Mouse (Mus musculus) layer of hippocampus, adult 11-12 months (tissue): Measurements from ENCODE around the gene Olfr1412.
A peak's percentile ranks its signal among the peaks of the same experiment; 100 is the strongest.

Experiments used
- DNase-seq: peaks from one replicate; pipeline ENCODE4 v3.0.0; 2022; ENCODE audit warnings: low spot score

The Olfr1412 gene

GRCm38 (mm10) chr1:92585479-92585878 is at the start of gene Olfr1412:
Olfr1412 (plus strand) TSS chr1:92585779.
- DNase-seq = no peak

GRCm38 (mm10) chr1:92536972-92537371 is 48.6 kb upstream of the Olfr1412 start:
- DNase-seq = no peak

DNA sequence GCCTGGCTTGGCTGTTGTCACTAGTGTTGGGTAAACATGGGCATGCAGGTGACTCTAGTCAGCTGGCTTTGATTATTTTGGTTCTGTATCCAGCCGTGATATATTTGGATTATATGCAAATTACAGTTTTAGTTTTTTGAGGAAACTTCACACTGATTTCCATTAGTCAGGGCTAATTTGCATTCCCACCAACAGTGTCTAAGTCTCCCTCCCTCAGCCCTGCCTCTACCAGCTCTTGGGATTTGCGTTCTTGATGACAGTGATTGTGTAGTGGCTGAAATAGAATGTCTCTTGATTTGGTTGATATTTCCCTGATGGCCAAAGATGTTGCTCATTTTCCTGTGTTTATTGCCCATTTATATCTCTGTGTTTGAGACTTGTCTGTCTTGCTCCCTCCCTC is 46.5 kb upstream of the Olfr1412 start:
- no peak for DNase-seq

DNA sequence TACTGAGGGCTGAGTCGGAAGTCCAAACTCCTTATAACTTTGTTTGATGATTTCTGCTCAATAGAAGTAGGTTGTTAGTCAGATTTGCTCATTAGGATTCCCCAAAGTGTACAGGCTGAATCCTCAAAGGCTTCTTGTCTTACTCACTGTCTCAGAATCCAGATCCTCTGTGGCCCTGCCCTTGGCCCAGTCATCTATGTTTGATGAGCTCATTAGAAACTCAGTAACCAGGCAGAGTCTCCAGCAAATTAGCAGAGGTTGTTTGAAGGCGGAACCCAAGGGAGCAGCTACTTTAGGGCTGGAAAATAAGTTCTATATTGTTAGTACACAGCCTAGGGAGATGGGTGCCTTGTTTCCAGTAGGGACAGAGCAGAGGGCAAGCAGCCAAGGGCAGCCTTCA is 39.6 kb upstream of the Olfr1412 start:
- no peak for DNase-seq

DNA sequence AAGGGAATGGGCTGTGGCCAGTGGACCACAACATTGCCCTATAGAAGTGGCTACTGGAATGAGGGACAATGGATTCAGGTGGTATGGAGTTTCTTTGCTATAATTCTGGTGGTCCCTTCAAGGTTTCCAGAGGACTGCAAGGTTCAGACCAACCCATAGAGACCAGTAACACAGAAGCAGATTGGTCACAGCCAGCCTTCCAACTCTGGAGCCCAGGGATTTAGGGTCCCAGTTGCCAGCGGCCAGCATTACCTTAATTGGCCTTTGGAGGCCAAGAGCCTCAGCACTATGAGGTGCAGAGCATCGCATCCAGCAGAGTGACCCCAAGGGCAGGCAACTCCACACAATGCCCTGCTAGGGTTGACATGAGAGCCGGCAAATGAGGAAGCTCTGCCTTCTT is 14.6 kb upstream of the Olfr1412 start, which contains the start of gene Olfr1413:
Gene Olfr1413 (plus strand): TSS at position 301 of the 400 bp plus-strand sequence.
- DNase-seq = no peak

DNA sequence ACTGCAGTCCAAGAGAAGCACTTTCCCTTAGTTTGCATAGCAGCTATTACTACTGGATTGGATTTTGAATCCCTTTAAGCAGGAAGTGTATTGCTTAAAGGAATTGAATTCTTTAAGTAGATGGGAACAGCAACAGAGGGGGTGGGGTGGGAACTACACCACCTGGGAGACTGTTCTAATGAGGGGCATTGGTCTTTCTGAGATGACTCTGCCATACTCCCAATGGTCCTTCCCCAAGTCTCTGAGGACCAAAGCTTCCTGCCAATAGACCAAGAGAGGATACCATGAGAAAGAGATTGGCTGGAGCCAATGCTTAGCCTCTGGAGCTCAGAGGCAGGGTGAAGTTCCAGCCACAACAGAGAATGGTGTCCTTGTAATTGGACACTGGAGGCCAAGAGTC is 8.5 kb downstream of the Olfr1412 start, which contains the start of gene Olfr1411:
Gene Olfr1411 (plus strand): TSS at position 301 of the 400 bp plus-strand sequence.
- DNase-seq = no peak

DNA sequence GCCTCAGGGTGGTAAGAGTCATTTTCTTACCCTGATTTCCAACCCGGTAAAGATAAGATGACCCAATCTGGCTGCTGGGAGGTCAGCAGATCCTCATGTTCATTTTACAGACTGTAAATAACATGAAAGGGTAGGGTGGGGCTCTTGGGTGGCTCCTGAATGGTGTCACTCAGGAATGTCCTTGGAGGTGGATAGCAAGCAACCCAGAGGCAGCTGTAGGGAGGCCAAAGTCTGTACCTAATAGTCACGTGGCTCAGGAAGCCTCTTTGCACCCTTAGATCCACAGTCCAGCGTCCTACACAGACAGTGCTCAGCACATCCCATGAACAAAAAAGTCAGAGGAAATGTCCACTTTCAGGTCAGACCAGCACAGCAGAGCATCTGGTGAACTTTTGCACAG is 10.4 kb downstream of the Olfr1412 start:
- no peak for DNase-seq

DNA sequence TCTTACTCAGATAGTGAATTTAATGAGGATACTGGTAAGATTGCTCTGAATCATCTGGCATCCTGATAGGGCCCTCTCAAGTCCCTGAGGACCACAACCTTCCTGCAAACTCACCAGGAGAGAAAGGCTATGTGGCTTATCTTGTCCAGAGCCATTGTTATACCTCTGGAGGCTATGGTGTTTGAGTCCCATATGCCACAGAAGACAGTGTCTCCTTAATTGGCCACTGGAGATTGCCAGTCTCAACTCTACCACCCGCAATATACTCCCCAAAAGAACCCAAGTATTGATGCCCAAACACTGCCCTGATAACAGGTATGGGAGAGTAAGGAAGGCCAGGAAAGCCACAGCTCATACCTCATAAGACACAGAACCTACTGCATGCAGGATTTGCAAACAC is 19.9 kb downstream of the Olfr1412 start, which contains the start of gene Olfr1410:
Gene Olfr1410 (plus strand): TSS at position 301 of the 400 bp plus-strand sequence.
- no peak for DNase-seq

- DNase-seq = no peak
Observed at GRCm38 (mm10) chr1:92607711-92608110, 22.1 kb downstream of the Olfr1412 start.

GRCm38 (mm10) chr1:92611008-92611407 is 25.4 kb downstream of the Olfr1412 start:
- peak; percentile 58 for DNase-seq

DNA sequence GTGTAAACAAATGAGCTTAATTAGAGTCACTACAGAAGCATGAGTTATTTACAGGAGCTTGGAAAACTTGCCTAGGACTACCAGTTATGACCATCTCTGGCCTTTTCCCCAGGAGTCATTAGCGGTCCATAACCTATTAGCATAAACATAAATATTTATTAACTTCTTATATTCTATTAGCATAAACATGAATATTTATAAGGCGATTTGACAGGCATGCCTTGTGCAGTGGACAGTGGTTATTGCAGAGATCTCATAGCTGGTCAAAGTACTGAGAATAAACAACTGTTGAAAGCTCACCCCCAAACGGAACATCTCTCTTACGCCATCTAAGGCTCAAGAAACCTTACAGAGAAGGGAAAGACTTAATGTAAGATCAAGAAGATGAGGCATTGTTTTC is 27.6 kb downstream of the Olfr1412 start:
- no peak for DNase-seq

DNA sequence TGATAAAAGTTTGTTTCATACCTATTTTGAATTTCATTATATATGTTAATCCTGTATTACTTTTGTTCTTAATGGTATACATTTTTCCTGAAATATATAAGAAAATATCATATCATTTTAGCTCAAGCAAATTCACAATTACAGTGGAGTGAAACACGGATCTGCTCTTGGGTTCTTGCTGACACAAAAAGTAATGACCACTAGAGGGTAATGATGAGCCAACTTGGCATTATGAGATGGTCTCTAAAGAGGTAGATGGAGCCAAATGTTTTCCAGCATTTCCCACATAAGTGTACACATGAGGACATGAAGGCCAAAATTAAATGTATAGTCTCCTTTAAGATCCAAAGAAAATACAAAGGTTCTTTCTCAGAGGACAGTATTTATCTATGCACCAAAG is 28.9 kb downstream of the Olfr1412 start:
- DNase-seq = peak; percentile 39

- no peak for DNase-seq
Observed at GRCm38 (mm10) chr1:92616046-92616445, 30.5 kb downstream of the Olfr1412 start.

- DNase-seq = no peak
Observed at GRCm38 (mm10) chr1:92617488-92617887, 31.9 kb downstream of the Olfr1412 start, which contains the start of gene Olfr12. Olfr12 (plus strand) TSS chr1:92617788.

DNA sequence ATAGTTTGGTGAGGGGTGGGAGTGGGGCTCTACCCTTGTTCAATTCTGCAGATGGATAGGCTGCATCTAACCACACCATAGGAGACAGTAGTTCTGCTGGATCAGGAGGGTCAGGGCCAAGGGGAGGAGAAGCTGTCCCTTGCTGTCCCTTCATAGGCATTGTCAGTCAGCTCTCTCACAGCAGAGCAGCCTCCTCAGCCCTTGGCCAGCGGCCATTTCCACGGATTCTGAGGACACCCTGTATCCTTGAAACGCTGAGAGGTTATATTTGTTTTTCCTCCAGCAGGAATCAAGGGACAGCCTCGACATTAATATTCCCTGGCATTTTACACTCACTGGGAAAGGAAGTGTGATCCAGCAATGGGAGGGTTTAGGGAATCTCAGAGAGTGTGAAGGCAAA is 32.8 kb downstream of the Olfr1412 start:
- DNase-seq = no peak

DNA sequence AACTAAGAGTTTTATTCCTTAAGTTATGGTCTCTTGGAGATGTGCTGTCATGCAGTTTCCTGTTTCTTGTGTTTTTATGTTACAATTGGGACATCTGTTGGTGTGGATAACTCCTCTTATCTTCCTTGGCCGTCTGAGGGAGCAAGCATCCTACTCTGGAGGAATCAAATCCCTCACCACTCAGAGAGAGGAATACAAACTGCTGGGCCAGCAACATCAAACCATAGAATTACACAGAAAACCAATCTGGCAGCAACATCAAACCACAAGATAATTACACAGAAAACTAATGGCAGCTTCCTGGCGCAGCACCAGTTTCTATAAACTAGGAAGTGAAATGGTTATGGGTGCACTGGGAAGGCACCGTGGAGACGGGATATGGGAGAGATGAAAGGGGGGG is 42.6 kb downstream of the Olfr1412 start:
- no peak for DNase-seq

- no peak for DNase-seq
Observed at GRCm38 (mm10) chr1:92632196-92632595, 46.6 kb downstream of the Olfr1412 start.

GRCm38 (mm10) chr1:92632948-92633347 is 47.4 kb downstream of the Olfr1412 start:
- no peak for DNase-seq

DNA sequence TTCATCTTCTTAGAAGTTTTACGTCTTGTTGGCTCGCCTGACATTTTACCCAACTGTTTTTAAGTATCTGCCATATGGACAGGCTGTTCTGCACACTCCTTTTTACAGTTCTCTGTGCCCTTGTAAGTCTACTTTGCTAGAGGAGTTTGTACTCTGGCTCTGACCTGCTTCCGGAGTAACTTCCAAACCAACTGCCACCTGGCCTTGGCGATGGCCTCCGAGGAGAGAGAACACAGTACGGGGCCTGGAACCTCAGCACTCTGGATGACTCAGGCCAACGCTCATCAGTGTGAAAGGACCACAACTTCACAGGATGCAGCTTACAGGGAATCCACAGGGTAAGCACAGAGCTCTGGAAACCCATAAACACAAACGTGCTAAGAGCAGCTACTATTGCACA is 48.1 kb downstream of the Olfr1412 start:
- no peak for DNase-seq

DNA sequence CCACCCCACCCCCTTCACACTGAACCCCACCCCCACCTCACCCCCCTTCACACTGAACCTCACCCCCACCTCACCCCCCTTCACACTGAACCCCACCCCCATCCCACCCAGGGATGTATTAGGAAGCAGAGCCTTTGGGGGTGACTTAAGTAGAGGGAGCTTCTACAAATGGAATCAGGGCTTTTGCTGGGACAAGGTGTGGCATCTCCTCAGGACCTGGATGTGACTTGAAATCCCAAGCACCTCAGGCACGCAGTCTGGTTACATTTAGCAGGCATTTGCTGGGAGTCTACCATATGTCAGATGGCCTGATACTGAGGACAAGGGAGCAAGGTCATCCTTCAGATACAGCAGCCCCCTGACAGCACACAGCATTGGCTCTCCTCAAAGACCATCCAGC is 49.0 kb downstream of the Olfr1412 start:
- no peak for DNase-seq

DNA sequence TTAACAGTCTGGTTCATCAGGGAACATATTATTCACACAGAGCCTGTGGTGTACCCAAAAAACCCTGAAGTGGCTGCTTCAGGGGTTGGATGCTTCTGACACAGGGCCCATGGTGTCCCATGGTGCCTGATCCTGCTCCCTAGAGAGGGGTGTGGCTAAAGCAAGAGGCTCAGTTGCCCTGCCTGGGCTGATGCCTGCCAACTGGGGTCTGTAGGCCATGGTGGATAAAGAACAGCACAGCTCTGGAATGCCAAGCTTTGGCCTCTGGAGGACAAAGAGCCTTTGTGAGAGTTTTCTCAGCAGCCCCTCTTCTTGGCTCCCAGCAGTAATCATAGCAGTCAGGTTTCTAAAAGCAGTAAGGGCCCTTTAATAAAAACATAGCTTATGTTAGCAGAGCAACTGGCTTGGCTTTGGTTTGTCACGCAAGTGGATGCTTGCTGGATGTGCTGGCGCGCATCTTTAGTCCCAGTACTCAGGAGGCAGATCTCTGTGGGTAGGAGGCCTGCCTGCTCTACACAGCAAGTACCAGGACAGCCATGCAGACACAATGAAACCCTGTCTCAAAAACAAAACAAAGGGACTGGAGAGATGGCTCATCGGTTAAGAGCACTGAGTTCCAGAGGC is 49.5 kb downstream of the Olfr1412 start:
- DNase-seq = peak; percentile 38

DNA sequence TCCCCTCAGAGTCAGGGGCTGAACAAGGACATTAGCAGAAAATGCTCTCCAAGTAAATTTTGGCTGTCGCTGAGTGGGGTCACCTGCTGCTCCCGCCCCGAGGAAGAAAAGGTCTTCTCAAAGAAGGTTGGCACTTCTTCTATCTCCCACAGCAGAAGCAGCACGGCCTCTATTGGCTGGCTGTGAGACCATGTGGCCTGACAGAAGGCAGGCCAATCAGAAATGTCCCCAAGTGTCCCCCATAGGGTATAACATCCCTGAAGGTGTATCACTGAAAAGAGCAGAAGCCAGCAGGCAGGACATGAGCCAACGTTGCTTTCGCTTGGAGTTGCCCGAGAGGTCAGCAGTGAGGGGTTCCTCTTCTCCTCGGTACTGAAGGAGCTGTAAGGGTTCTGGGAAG is 50.4 kb downstream of the Olfr1412 start:
- DNase-seq = no peak

DNA sequence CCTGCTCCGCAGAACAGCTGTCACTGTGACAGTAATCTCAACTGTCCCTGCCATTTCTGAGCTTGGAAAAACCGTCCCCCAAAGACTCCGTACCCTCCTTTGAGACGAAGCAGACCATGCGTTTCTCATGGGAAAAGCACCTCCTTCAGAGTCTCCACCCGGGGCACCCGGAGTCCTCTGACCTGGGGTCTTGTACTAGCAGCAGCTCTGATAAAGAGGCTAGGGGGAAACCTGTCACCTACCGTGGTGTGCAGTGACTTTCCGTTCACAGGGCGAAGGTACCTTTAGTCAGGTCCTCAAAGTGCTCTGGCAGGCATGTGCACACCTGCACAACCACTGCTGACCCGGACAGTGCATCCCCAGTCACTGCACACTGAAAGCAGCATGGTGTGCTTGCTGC is 51.1 kb downstream of the Olfr1412 start:
- no peak for DNase-seq

- DNase-seq = no peak
Observed at GRCm38 (mm10) chr1:92637501-92638172, 52.1 kb downstream of the Olfr1412 start.
